14 mouse cellular contexts compared by ENCODE assay signal in genomic region chr12:77855796-77856195, GRCm38 (mm10).
DNase-seq lines count a peak whose midpoint lies in the region; ATAC-seq and TF ChIP-seq lines count a peak whose summit lies in the region.
"Had no signal": no experiment of that assay in that cellular context is flagged by ENCODE, and none has a peak within 500 bp of the region (broad histone marks: within the 10 kb centered on the region; RNA-seq: fewer than 3 reads in every experiment).

No protein-coding gene starts in this region.

- H3K27ac ChIP-seq in forebrain, postnatal 0 days (ENCODE audit: low read depth, low read length) = no peak overlapping the region
- H3K27ac ChIP-seq in forebrain, embryonic 16.5 days (ENCODE audit: low read length) = no peak overlapping the region
- no peak overlapping the region for H3K27ac ChIP-seq in midbrain, embryonic 14.5 days (replicated peaks; ENCODE audit: low read depth, low read length)
- H3K27ac ChIP-seq in midbrain, embryonic 13.5 days = no peak overlapping the region
- no peak overlapping the region; the same call in 1 of the 2 replicates for H3K27ac ChIP-seq in hindbrain, postnatal 0 days
- H3K27ac ChIP-seq in neural tube, embryonic 15.5 days (replicated peaks) = no peak overlapping the region
- H3K27ac ChIP-seq in intestine, embryonic 16.5 days (ENCODE audit: low read length) = no peak overlapping the region
- H3K27ac ChIP-seq: stomach, embryonic 15.5 days had no signal

- no peak overlapping the region for H3K4me2 ChIP-seq in forebrain, postnatal 0 days (ENCODE audit: low read depth)
- H3K4me2 ChIP-seq in forebrain, embryonic 16.5 days (ENCODE audit: low read length) = no peak overlapping the region
- no peak overlapping the region for H3K4me2 ChIP-seq in midbrain, embryonic 14.5 days (ENCODE audit: low read length)
- H3K4me2 ChIP-seq in midbrain, embryonic 13.5 days (replicated peaks) = no peak overlapping the region
- H3K4me2 ChIP-seq in hindbrain, postnatal 0 days (ENCODE audit: low read depth, low read length) = no peak overlapping the region
- H3K4me2 ChIP-seq in neural tube, embryonic 15.5 days = no peak overlapping the region
- H3K4me2 ChIP-seq in intestine, embryonic 16.5 days (ENCODE audit: low read depth, low read length) = no peak overlapping the region
- H3K4me2 ChIP-seq: stomach, embryonic 15.5 days had no signal

- DNase-seq in forebrain, postnatal 0 days = no peak
- DNase-seq in midbrain, embryonic 14.5 days = peak; percentile 33
- DNase-seq in hindbrain, postnatal 0 days (ENCODE audit: low spot score) = peak; percentile 69
- DNase-seq in gastrocnemius, adult 8-10 months (ENCODE audit: low spot score in 2 of 2) = no peak
- DNase-seq: adrenal gland, adult 2 months; cerebellum, adult 9-10 months; heart, adult 18-20 months; lung, postnatal 14 days had no signal

- no peak for TF ChIP-seq CTCF in forebrain, postnatal 0 days (IDR thresholded peaks at IDR 0.05; ENCODE audit: low read depth)
- TF ChIP-seq CTCF in hindbrain, postnatal 0 days (IDR thresholded peaks at IDR 0.05; ENCODE audit: low read depth) = no peak

- H3K4me1 ChIP-seq in forebrain, postnatal 0 days (ENCODE audit: insufficient read depth) = peaks cover 8% of the 10 kb centered on the region
- peaks cover 11% of the 10 kb centered on the region for H3K4me1 ChIP-seq in forebrain, embryonic 16.5 days (replicated peaks; ENCODE audit: control insufficient read depth, insufficient read depth, low read length)
- H3K4me1 ChIP-seq in midbrain, embryonic 14.5 days (ENCODE audit: control insufficient read depth, insufficient read depth, low read length) = peaks cover 31% of the 10 kb centered on the region
- peaks cover 42% of the 10 kb centered on the region for H3K4me1 ChIP-seq in midbrain, embryonic 13.5 days (replicated peaks)
- peaks cover 4% of the 10 kb centered on the region; the same call in 1 of the 2 replicates for H3K4me1 ChIP-seq in hindbrain, postnatal 0 days (ENCODE audit: insufficient read depth, low read length)
- peaks cover 21% of the 10 kb centered on the region for H3K4me1 ChIP-seq in neural tube, embryonic 15.5 days
- no peaks in the 10 kb centered on the region for H3K4me1 ChIP-seq in intestine, embryonic 16.5 days (ENCODE audit: control insufficient read depth, insufficient read depth, low read length)
- H3K4me1 ChIP-seq: stomach, embryonic 15.5 days had no signal

- H3K9me3 ChIP-seq in forebrain, postnatal 0 days (ENCODE audit: low read length) = no peaks in the 10 kb centered on the region
- H3K9me3 ChIP-seq in forebrain, embryonic 16.5 days (ENCODE audit: control insufficient read depth, low read length) = no peaks in the 10 kb centered on the region
- no peaks in the 10 kb centered on the region for H3K9me3 ChIP-seq in midbrain, embryonic 14.5 days (ENCODE audit: control insufficient read depth, low read length)
- H3K9me3 ChIP-seq in midbrain, embryonic 13.5 days = no peaks in the 10 kb centered on the region
- H3K9me3 ChIP-seq in hindbrain, postnatal 0 days (ENCODE audit: low read length) = no peaks in the 10 kb centered on the region
- no peaks in the 10 kb centered on the region for H3K9me3 ChIP-seq in neural tube, embryonic 15.5 days (replicated peaks)
- H3K9me3 ChIP-seq in intestine, embryonic 16.5 days (ENCODE audit: control insufficient read depth, low read length) = no peaks in the 10 kb centered on the region
- H3K9me3 ChIP-seq: stomach, embryonic 15.5 days had no signal

- H3K9ac ChIP-seq in forebrain, postnatal 0 days = no peak overlapping the region
- no peak overlapping the region for H3K9ac ChIP-seq in forebrain, embryonic 16.5 days (replicated peaks; ENCODE audit: low read depth, low read length)
- no peak overlapping the region for H3K9ac ChIP-seq in midbrain, embryonic 14.5 days (replicated peaks; ENCODE audit: low read length)
- no peak overlapping the region for H3K9ac ChIP-seq in midbrain, embryonic 13.5 days (replicated peaks)
- no peak overlapping the region for H3K9ac ChIP-seq in hindbrain, postnatal 0 days (replicated peaks; ENCODE audit: low read length)
- H3K9ac ChIP-seq in neural tube, embryonic 15.5 days (replicated peaks) = no peak overlapping the region
- H3K9ac ChIP-seq in intestine, embryonic 16.5 days (ENCODE audit: low read depth, low read length) = no peak overlapping the region
- H3K9ac ChIP-seq: stomach, embryonic 15.5 days had no signal

- no peak overlapping the region for H3K4me3 ChIP-seq in forebrain, postnatal 0 days (ENCODE audit: low read depth, low read length)
- H3K4me3 ChIP-seq in forebrain, embryonic 16.5 days (replicated peaks; ENCODE audit: low read length) = no peak overlapping the region
- H3K4me3 ChIP-seq in midbrain, embryonic 14.5 days (replicated peaks; ENCODE audit: low read depth, low read length) = no peak overlapping the region
- no peak overlapping the region for H3K4me3 ChIP-seq in midbrain, embryonic 13.5 days (replicated peaks)
- no peak overlapping the region for H3K4me3 ChIP-seq in hindbrain, postnatal 0 days (ENCODE audit: low read length)
- no peak overlapping the region for H3K4me3 ChIP-seq in neural tube, embryonic 15.5 days (replicated peaks)
- H3K4me3 ChIP-seq in intestine, embryonic 16.5 days (ENCODE audit: low read length) = no peak overlapping the region
- H3K4me3 ChIP-seq: stomach, embryonic 15.5 days had no signal

- no peaks in the 10 kb centered on the region for H3K36me3 ChIP-seq in forebrain, postnatal 0 days (ENCODE audit: insufficient read depth)
- H3K36me3 ChIP-seq in forebrain, embryonic 16.5 days (ENCODE audit: control insufficient read depth, insufficient read depth) = no peaks in the 10 kb centered on the region
- H3K36me3 ChIP-seq in midbrain, embryonic 14.5 days (ENCODE audit: control insufficient read depth, insufficient read depth, low read length) = no peaks in the 10 kb centered on the region
- H3K36me3 ChIP-seq in midbrain, embryonic 13.5 days = no peaks in the 10 kb centered on the region
- H3K36me3 ChIP-seq in hindbrain, postnatal 0 days (ENCODE audit: insufficient read depth, low read length) = no peaks in the 10 kb centered on the region
- H3K36me3 ChIP-seq in neural tube, embryonic 15.5 days = no peaks in the 10 kb centered on the region
- no peaks in the 10 kb centered on the region for H3K36me3 ChIP-seq in intestine, embryonic 16.5 days (ENCODE audit: control insufficient read depth, insufficient read depth, low read length)
- H3K36me3 ChIP-seq: stomach, embryonic 15.5 days had no signal

- H3K27me3 ChIP-seq in forebrain, postnatal 0 days (ENCODE audit: insufficient read depth, low read length) = 0 out of 2 replicates have a peak, but pooled peaks cover 4% of the 10 kb centered on the region
- 0 out of 2 replicates have a peak, but pooled peaks cover 2% of the 10 kb centered on the region for H3K27me3 ChIP-seq in forebrain, embryonic 16.5 days (replicated peaks; ENCODE audit: control insufficient read depth, insufficient read depth, low read length)
- H3K27me3 ChIP-seq in midbrain, embryonic 14.5 days (ENCODE audit: control insufficient read depth, insufficient read depth, low read length) = no peaks in the 10 kb centered on the region
- H3K27me3 ChIP-seq in midbrain, embryonic 13.5 days = no peaks in the 10 kb centered on the region
- H3K27me3 ChIP-seq in hindbrain, postnatal 0 days (ENCODE audit: insufficient read depth, low read length) = no peaks in the 10 kb centered on the region
- no peaks in the 10 kb centered on the region for H3K27me3 ChIP-seq in neural tube, embryonic 15.5 days (replicated peaks)
- no peaks in the 10 kb centered on the region for H3K27me3 ChIP-seq in intestine, embryonic 16.5 days (replicated peaks; ENCODE audit: control insufficient read depth, insufficient read depth, low read length)
- H3K27me3 ChIP-seq: stomach, embryonic 15.5 days had no signal

- ATAC-seq in forebrain, postnatal 0 days = 0 out of 2 replicates have a peak, but pooled peaks have one; percentile 26
- ATAC-seq in forebrain, embryonic 16.5 days = no peak
- no peak for ATAC-seq in midbrain, embryonic 14.5 days (ENCODE audit: low FRiP score, low TSS enrichment)
- ATAC-seq in midbrain, embryonic 13.5 days = no peak
- peak; percentile 56; the same call in 1 of the 2 replicates for ATAC-seq in hindbrain, postnatal 0 days
- ATAC-seq in neural tube, embryonic 15.5 days (ENCODE audit: low FRiP score) = peak; percentile 19; the same call in 1 of the 2 replicates
- no peak for ATAC-seq in intestine, embryonic 16.5 days
- ATAC-seq: inflammation-experienced regulatory T-cells, adult 6 months had no signal

- WGBS in forebrain, postnatal 0 days = 63% methylated on average over 12 of the region's 12 CpGs
- 67% methylated on average over 12 of the region's 12 CpGs for WGBS in forebrain, embryonic 16.5 days
- WGBS in midbrain, embryonic 14.5 days = 69% methylated on average over 12 of the region's 12 CpGs
- WGBS in midbrain, embryonic 13.5 days = 67% methylated on average over 12 of the region's 12 CpGs
- 43% methylated on average over 12 of the region's 12 CpGs for WGBS in hindbrain, postnatal 0 days
- 35% methylated on average over 12 of the region's 12 CpGs for WGBS in neural tube, embryonic 15.5 days
- WGBS in intestine, embryonic 16.5 days = 78% methylated on average over 12 of the region's 12 CpGs

Comparison
In these comparisons a context has a peak if more than half of its experiments do, and no peak if none do; other contexts are left out.
1. ATAC-seq: peak in forebrain, postnatal 0 days (single experiment), hindbrain, postnatal 0 days (single experiment) and neural tube, embryonic 15.5 days (single experiment); none in forebrain, embryonic 16.5 days (single experiment), midbrain, embryonic 14.5 days (single experiment), midbrain, embryonic 13.5 days (single experiment) and intestine, embryonic 16.5 days (single experiment).
2. DNase-seq: peak in midbrain, embryonic 14.5 days (single experiment) and hindbrain, postnatal 0 days (single experiment); none in forebrain, postnatal 0 days (single experiment) and gastrocnemius, adult 8-10 months (0 of 2).